Mouse (Mus musculus) lung, adult 2 months (tissue): ENCODE results near the gene Uspl1.

Experiments
- CTCF ChIP-seq: fragments of 200-500 bp; IDR thresholded peaks from 2 replicates; pipeline ENCODE4 v1.5.1; 2011; ENCODE audit warnings: mild to moderate bottlenecking, low read length, control low read depth; ENCODE audit not compliant: insufficient read depth
- POLR2A ChIP-seq: fragments of 200-500 bp; IDR thresholded peaks from 2 replicates; pipeline ENCODE4 v1.6.1; 2011; ENCODE audit warnings: low read depth, mild to moderate bottlenecking, control low read depth, low read length, borderline replicate concordance; ENCODE audit errors: extremely low read depth

DNA sequence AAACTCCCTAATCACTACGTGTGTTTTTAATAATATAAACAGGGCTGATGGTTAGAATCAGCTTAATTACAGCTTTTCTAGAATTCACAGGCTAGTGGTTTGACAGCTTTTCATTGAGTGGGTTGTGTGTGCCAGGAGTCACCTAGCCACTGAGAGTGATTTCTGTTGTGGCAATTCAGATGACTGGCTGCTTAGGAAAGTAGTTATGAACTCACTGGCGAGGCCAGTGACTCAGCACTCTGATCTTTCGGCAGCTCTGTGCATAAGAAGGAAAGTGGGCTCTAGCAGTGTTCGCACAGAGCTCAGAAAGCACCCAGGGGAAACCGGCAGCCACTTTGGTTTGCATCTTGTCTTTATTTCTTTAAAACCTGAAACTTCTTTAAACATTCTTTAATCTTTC lies 18.8 kb downstream of the Uspl1 start:
- no peak for TF ChIP-seq CTCF
- TF ChIP-seq POLR2A, result no peak
